Mouse (Mus musculus) intestine, embryonic 15.5 days (tissue): Measurements from ENCODE around the gene Tesmin. TPM values are rescaled to one million over a fixed set of nuclear protein-coding genes. Genes with fewer than 3 reads are reported as not detected.

Experiments
- ATAC-seq: fragments of 200-750 bp; cut with Nextera tagmentation; 2 replicates; pipeline ENCODE4 v1.8.0; 2017; ENCODE audit warnings: moderate TSS enrichment, moderate library complexity
- H3K27ac ChIP-seq: fragments of 300-500 bp; sonication (generic); 2 replicates; pipeline ENCODE4 v1.5.1; 2015; ENCODE audit warnings: mild to moderate bottlenecking, inconsistent platforms
- H3K27me3 ChIP-seq: fragments of 300-500 bp; sonication (generic); replicated peaks from 2 replicates; pipeline ENCODE4 v1.6.1; 2015; ENCODE audit warnings: inconsistent platforms
- H3K36me3 ChIP-seq: fragments of 300-500 bp; sonication (generic); 2 replicates; pipeline ENCODE4 v1.6.1; 2015; ENCODE audit warnings: inconsistent platforms
- H3K4me1 ChIP-seq: fragments of 300-500 bp; sonication (generic); replicated peaks from 2 replicates; pipeline ENCODE4 v1.6.1; 2015; ENCODE audit warnings: inconsistent platforms
- H3K4me2 ChIP-seq: fragments of 300-500 bp; sonication (generic); replicated peaks from 2 replicates; pipeline ENCODE4 v1.6.1; 2015; ENCODE audit warnings: mild to moderate bottlenecking, inconsistent platforms
- H3K4me3 ChIP-seq: fragments of 300-500 bp; sonication (generic); replicated peaks from 2 replicates; pipeline ENCODE4 v1.5.1; 2015; ENCODE audit warnings: inconsistent platforms
- H3K9ac ChIP-seq: fragments of 300-500 bp; sonication (generic); 2 replicates; pipeline ENCODE4 v1.6.1; 2015; ENCODE audit warnings: inconsistent platforms
- H3K9me3 ChIP-seq: fragments of 300-500 bp; sonication (generic); 2 replicates; pipeline ENCODE4 v1.6.1; 2016; ENCODE audit warnings: inconsistent platforms
- WGBS: fragments of 180-500 bp; shearing (Covaris S2); methylation state at CpG from one replicate; pipeline ENCODE4 v1.1.7; 2015; 5-methylcytosine and 5-hydroxymethylcytosine counted together
- polyA plus RNA-seq: library from polyadenylated mRNA; unstranded; fragments of >200 nt; fragmentation: Nextera tagmentation; extraction: Ambion mirVana; gene quantifications from 2 replicates; pipeline ENCODE4 v1.2.1, GENCODE M21; 2015

Gene Tesmin
- polyA plus RNA-seq, 1 experiment from 2014 or later: 0.24 TPM

- WGBS: 94% methylated on average over 3 of the region's 3 CpGs
- Histone ChIP-seq H3K9me3 (no peaks in the 10 kb centered on the region), H3K27me3 (no peaks in the 10 kb centered on the region), H3K4me1 (no peaks in the 10 kb centered on the region), H3K4me2 (no peak overlapping the region), H3K27ac (no peak overlapping the region), H3K9ac (no peak overlapping the region), H3K36me3 (peaks cover 12% of the 10 kb centered on the region), H3K4me3 (no peak overlapping the region)
- ATAC-seq: no peak
These were observed 23.6 kb upstream of the Tesmin start for GRCm38 (mm10) chr19:3365089-3365488.

- WGBS: 92% methylated on average over 3 of the region's 3 CpGs
- no peak for ATAC-seq
- peaks cover 12% of the 10 kb centered on the region for H3K36me3 ChIP-seq
- H3K4me1 ChIP-seq: no peaks in the 10 kb centered on the region
- H3K27me3 ChIP-seq: no peaks in the 10 kb centered on the region
- no peak overlapping the region for H3K4me3 ChIP-seq
- H3K4me2 ChIP-seq: no peak overlapping the region
- no peak overlapping the region for H3K27ac ChIP-seq
- no peaks in the 10 kb centered on the region for H3K9me3 ChIP-seq
- H3K9ac ChIP-seq: no peak overlapping the region
These were observed 20.4 kb upstream of the Tesmin start for GRCm38 (mm10) chr19:3368276-3368675.

- no peak overlapping the region for H3K4me2 ChIP-seq
- no peak overlapping the region for H3K27ac ChIP-seq
- ATAC-seq: no peak
- H3K4me3 ChIP-seq: no peak overlapping the region
- H3K4me1 ChIP-seq: no peaks in the 10 kb centered on the region
- WGBS: 55% methylated on average over 12 of the region's 12 CpGs
- H3K9me3 ChIP-seq: no peaks in the 10 kb centered on the region
- no peaks in the 10 kb centered on the region; the same call in 1 of the 2 replicates for H3K36me3 ChIP-seq
- H3K9ac ChIP-seq: no peak overlapping the region
- H3K27me3 ChIP-seq: no peaks in the 10 kb centered on the region
These were observed 15.3 kb upstream of the Tesmin start for GRCm38 (mm10) chr19:3373380-3373779.

GRCm38 (mm10) chr19:3374028-3374427 is 14.6 kb upstream of the Tesmin start:
- ATAC-seq: no peak
- Histone ChIP-seq H3K9ac (no peak overlapping the region), H3K36me3 (no peaks in the 10 kb centered on the region), H3K27ac (no peak overlapping the region), H3K4me2 (no peak overlapping the region), H3K4me1 (no peaks in the 10 kb centered on the region), H3K27me3 (no peaks in the 10 kb centered on the region), H3K9me3 (no peaks in the 10 kb centered on the region), H3K4me3 (no peak overlapping the region)
- 62% methylated on average over 2 of the region's 2 CpGs for WGBS

- Histone ChIP-seq H3K27me3 (no peaks in the 10 kb centered on the region), H3K4me3 (no peak overlapping the region), H3K36me3 (no peaks in the 10 kb centered on the region), H3K4me1 (no peaks in the 10 kb centered on the region), H3K9me3 (no peaks in the 10 kb centered on the region), H3K9ac (no peak overlapping the region), H3K4me2 (no peak overlapping the region), H3K27ac (no peak overlapping the region)
- ATAC-seq: no peak
- 66% methylated on average over 7 of the region's 7 CpGs for WGBS
These were observed 12.6 kb upstream of the Tesmin start for GRCm38 (mm10) chr19:3375945-3376495.

- peak; percentile 73 for ATAC-seq
- Histone ChIP-seq H3K27ac (no peak overlapping the region), H3K4me2 (no peak overlapping the region), H3K27me3 (no peaks in the 10 kb centered on the region), H3K36me3 (0 out of 2 replicates have a peak, but pooled peaks cover 4% of the 10 kb centered on the region), H3K9ac (no peak overlapping the region), H3K4me3 (no peak overlapping the region), H3K9me3 (no peaks in the 10 kb centered on the region), H3K4me1 (no peaks in the 10 kb centered on the region)
- 24% methylated on average over 4 of the region's 4 CpGs for WGBS
These were observed 11.5 kb upstream of the Tesmin start for GRCm38 (mm10) chr19:3376966-3377715.

- H3K27me3 ChIP-seq: no peaks in the 10 kb centered on the region
- H3K27ac ChIP-seq: no peak overlapping the region
- no peak overlapping the region for H3K4me3 ChIP-seq
- H3K9me3 ChIP-seq: no peaks in the 10 kb centered on the region
- WGBS: 91% methylated on average over 3 of the region's 3 CpGs
- H3K4me2 ChIP-seq: no peak overlapping the region
- no peaks in the 10 kb centered on the region for H3K4me1 ChIP-seq
- no peak overlapping the region for H3K9ac ChIP-seq
- 0 out of 2 replicates have a peak, but pooled peaks cover 4% of the 10 kb centered on the region for H3K36me3 ChIP-seq
- no peak for ATAC-seq
These were observed 10.0 kb upstream of the Tesmin start for GRCm38 (mm10) chr19:3378614-3379013.

- 66% methylated on average over 6 of the region's 6 CpGs for WGBS
- Histone ChIP-seq H3K36me3 (no peaks in the 10 kb centered on the region), H3K4me3 (no peak overlapping the region), H3K9ac (no peak overlapping the region), H3K27me3 (no peaks in the 10 kb centered on the region), H3K4me1 (peaks cover 4% of the 10 kb centered on the region; the same call in 1 of the 2 replicates), H3K9me3 (no peaks in the 10 kb centered on the region), H3K27ac (no peak overlapping the region), H3K4me2 (no peak overlapping the region)
- no peak for ATAC-seq
These were observed 596 bp upstream of the Tesmin start for GRCm38 (mm10) chr19:3388061-3388460.

- Histone ChIP-seq H3K27me3 (no peaks in the 10 kb centered on the region), H3K4me3 (peak overlapping the region; percentile 42), H3K9ac (peak overlapping the region; percentile 52), H3K27ac (no peak overlapping the region), H3K36me3 (no peaks in the 10 kb centered on the region), H3K4me1 (peaks cover 4% of the 10 kb centered on the region; the same call in 1 of the 2 replicates), H3K9me3 (no peaks in the 10 kb centered on the region), H3K4me2 (peak overlapping the region; percentile 92)
- ATAC-seq: peak; percentile 97
- WGBS: under 1% methylated on average over 41 of the region's 43 CpGs
These were observed 432 bp downstream of the Tesmin start for GRCm38 (mm10) chr19:3389089-3389488.

GRCm38 (mm10) chr19:3392384-3392783 is 3.7 kb downstream of the Tesmin start:
- peaks cover 4% of the 10 kb centered on the region; the same call in 1 of the 2 replicates for H3K4me1 ChIP-seq
- no peak for ATAC-seq
- no peak overlapping the region for H3K4me3 ChIP-seq
- no peak overlapping the region for H3K9ac ChIP-seq
- no peaks in the 10 kb centered on the region for H3K27me3 ChIP-seq
- WGBS: 68% methylated on average over 1 of the region's 1 CpGs
- no peak overlapping the region for H3K4me2 ChIP-seq
- H3K9me3 ChIP-seq: no peaks in the 10 kb centered on the region
- H3K36me3 ChIP-seq: no peaks in the 10 kb centered on the region
- no peak overlapping the region for H3K27ac ChIP-seq

- no peak for ATAC-seq
- H3K4me3 ChIP-seq: no peak overlapping the region
- H3K9me3 ChIP-seq: no peaks in the 10 kb centered on the region
- H3K27me3 ChIP-seq: no peaks in the 10 kb centered on the region
- H3K4me1 ChIP-seq: no peaks in the 10 kb centered on the region; the same call in 1 of the 2 replicates
- no peak overlapping the region for H3K27ac ChIP-seq
- H3K4me2 ChIP-seq: no peak overlapping the region
- H3K36me3 ChIP-seq: no peaks in the 10 kb centered on the region
- H3K9ac ChIP-seq: no peak overlapping the region
- 76% methylated on average over 3 of the region's 3 CpGs for WGBS
These were observed 5.6 kb downstream of the Tesmin start for GRCm38 (mm10) chr19:3394216-3394615.

GRCm38 (mm10) chr19:3400057-3400456 is 11.4 kb downstream of the Tesmin start:
- H3K4me2 ChIP-seq: no peak overlapping the region
- no peaks in the 10 kb centered on the region for H3K4me1 ChIP-seq
- H3K27ac ChIP-seq: no peak overlapping the region
- H3K27me3 ChIP-seq: no peaks in the 10 kb centered on the region
- H3K9ac ChIP-seq: no peak overlapping the region
- ATAC-seq: no peak
- no peaks in the 10 kb centered on the region for H3K36me3 ChIP-seq
- no peak overlapping the region for H3K4me3 ChIP-seq
- WGBS: 90% methylated on average over 4 of the region's 4 CpGs
- no peaks in the 10 kb centered on the region for H3K9me3 ChIP-seq

GRCm38 (mm10) chr19:3401504-3401903 is 12.8 kb downstream of the Tesmin start:
- Histone ChIP-seq H3K9ac (no peak overlapping the region), H3K36me3 (no peaks in the 10 kb centered on the region), H3K27ac (no peak overlapping the region), H3K27me3 (no peaks in the 10 kb centered on the region), H3K9me3 (no peaks in the 10 kb centered on the region), H3K4me3 (no peak overlapping the region), H3K4me2 (no peak overlapping the region), H3K4me1 (no peaks in the 10 kb centered on the region)
- WGBS: 90% methylated on average over 7 of the region's 7 CpGs
- no peak for ATAC-seq
